Mouse (Mus musculus) brain, embryonic 18.5 days (tissue): Measurements from ENCODE around the gene Gm11034.

Source experiments
- DNase-seq: peaks from one replicate; pipeline ENCODE4 v3.0.0-alpha.2; 2012; ENCODE audit warnings: low read depth, low spot score

Gene Gm11034

GRCm38 (mm10) chr8:72213536-72213935 is at the start of gene Gm11034:
Gene Gm11034, minus strand, starts transcription at chr8:72213636.
- no peak for DNase-seq

- DNase-seq = no peak
These were observed 49.3 kb upstream of the Gm11034 start for GRCm38 (mm10) chr8:72262756-72263155.

GRCm38 (mm10) chr8:72261872-72262271 is 48.4 kb upstream of the Gm11034 start:
- no peak for DNase-seq

DNA sequence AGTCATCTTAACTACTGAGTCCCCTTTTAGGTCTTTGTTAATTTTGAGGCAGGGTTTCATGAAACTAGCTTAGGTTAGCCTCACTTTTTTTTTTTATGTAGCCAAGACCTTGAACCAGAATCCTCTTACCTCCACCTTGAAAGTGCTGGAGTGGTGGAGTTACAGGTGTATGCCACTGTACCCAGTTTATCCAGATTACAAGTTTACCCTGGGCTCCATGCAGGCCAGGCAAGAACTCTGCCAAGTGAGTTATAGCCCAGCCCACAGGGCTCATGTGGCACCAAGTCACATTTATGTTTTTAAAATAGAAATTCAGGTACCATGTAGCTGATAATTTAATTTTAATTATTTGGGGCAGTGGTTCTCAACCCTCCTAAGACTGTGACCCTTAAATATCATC is 48.0 kb upstream of the Gm11034 start:
- DNase-seq = no peak

GRCm38 (mm10) chr8:72261019-72261418 is 47.6 kb upstream of the Gm11034 start:
- peak; percentile 28 for DNase-seq

- DNase-seq = no peak
These were observed 47.1 kb upstream of the Gm11034 start for GRCm38 (mm10) chr8:72260585-72260984.

DNA sequence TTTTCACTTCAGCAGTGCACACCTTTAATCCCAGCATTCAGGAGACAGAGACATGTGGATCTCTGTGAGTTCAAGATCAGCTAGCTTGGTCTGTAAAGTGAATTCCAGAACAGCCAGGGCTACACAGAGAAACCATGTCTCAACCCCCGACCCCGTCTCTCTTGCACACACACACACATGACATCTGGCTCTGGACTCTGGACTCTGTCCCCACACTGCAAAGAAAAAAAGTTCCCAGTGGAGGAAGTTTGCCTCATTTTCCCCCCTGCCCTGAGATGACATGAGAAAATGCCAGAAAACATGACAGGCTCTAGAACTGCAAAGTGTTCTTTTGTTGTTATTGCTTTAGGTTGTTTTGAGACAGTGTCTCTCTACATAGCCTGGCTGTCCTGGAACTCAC is 46.4 kb upstream of the Gm11034 start:
- DNase-seq = no peak

DNA sequence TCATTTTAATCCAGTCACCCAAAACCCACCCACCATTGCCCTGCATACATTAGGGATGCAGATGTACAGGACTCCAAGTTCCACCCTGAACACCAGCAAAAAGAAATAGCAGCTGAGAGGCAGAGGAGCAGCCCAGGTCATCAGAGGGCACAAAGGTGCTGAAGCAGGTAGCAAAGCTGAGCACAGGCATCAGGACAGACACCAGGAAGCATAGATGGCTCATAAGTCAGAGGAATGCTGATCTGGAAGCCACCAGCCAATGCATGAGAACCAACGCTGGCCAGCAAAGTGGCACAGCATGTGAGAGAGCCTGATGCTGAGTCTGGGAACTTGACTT is 44.4 kb upstream of the Gm11034 start:
- DNase-seq = no peak

DNA sequence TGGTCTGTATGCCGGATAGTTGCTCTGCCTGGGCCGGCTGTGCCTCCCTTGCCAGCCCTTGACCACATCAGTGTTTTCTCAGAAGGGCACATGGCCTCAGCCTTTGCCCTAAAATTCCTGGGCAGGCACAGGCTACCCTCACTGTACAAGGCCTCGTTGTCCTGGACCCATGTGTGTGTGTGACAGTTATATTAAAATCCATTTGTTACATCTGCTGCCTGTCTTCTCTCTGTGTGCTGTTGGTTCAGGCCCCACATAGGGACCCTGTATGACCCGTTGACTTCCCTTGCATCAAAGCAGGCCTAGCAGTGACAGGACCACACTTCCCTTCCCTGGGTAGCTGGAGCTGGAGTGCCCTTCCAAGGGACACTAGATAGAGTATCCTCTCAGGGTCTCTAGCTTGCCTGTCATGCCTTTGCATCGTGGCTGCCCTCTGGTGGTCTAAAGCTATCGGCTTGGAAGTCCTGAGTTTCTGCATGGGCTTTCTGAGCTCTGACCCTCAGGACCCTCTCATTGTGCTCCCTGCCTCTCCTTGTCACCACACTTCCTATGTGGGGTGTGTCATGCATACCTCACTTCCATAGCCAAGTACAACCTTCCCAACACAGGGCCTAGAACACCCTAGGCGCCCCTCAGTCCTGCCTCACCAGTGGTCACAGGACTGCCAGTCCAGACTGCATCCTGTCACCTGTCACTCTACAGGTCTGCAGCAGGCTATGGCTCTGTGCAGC is 43.9 kb upstream of the Gm11034 start:
- no peak for DNase-seq

DNA sequence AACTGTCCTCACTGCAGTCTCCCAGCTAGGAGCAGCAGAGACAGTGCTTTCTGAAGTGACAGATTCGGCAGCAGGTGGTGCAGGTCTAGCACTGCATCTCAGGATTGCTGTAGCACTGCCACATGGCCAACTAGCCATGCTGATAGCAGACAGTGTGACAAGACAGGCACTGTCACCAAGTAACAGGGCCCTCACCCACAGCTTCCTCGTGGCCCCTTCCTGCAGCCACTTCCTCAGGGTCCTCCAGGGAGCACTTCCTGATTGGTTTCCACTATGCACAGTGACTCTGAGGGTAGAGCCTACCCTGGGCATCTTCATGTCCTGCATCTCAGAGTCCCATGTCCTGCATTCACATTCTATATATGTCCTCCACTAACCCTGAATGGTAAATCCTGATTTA is 31.2 kb upstream of the Gm11034 start:
- no peak for DNase-seq

DNA sequence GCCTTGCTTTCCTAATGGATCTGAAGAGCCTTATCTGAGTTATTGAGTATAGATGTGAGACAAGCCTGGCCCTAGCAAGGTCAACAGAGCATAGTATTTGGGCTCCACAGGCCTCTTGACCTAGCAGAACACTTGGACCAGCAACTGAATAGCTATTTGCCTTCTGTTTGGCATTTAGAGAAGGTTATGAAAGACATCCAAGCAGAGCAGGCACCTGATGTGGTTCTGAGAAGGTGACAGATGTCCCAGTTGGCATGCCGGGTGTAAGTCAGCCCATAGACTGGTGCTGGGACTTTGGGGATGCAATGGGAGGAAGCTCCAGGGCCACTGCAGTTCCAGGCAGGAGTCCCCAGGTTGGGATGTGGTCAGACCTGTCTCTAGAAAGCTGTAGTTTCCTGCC is 28.8 kb upstream of the Gm11034 start:
- no peak for DNase-seq

DNA sequence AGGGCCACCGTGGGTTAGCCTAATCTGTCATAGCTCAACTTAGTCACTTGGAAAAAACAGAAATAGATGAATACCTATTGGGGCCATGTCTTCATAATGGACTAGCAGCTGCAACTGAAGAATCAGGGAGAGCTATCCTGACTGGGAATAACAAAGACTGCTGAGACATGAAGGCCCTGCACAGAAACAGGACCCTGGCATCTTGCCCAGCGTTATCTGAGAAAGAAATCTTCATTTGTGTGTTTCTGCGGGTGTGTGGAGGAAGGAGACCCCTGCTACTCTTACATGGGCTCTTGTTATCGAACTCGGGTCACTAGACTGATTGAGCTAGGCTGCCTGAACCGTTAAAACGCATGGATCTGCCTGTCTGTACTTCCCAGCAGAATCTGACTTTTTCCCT is 27.5 kb upstream of the Gm11034 start:
- DNase-seq = no peak

DNA sequence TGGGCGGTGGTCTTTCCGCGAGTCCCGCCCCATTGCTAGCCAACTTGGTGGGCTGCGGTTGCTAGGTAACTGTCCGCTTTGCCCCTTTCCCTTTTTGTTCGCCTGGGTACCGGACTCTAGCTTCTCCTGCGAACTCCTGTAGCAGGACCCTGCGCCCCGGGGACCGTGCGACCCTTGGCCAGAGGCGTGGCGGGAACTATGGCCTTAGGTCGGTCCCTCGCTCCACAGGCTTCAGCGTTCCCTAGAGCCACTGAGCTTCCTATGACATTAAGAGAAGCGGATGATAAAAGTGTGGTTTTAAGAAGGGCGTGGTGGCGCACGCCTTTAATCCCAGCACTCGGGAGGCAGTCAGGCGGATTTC is 26.9 kb upstream of the Gm11034 start:
- no peak for DNase-seq

- peak; percentile 97 for DNase-seq
These were observed 26.3 kb upstream of the Gm11034 start, which contains the start of gene Ap1m1 for GRCm38 (mm10) chr8:72239499-72240402. Gene Ap1m1, plus strand, starts transcription at chr8:72240018.

- no peak for DNase-seq
These were observed 9.2 kb upstream of the Gm11034 start for GRCm38 (mm10) chr8:72222656-72223055.

GRCm38 (mm10) chr8:72220758-72221157 is 7.3 kb upstream of the Gm11034 start:
- DNase-seq = no peak

GRCm38 (mm10) chr8:72219541-72220363 is 6.3 kb upstream of the Gm11034 start, which contains the start of gene Fam32a:
Gene Fam32a, plus strand, starts transcription at chr8:72219730.
- DNase-seq = peak; percentile 91

- DNase-seq = no peak
These were observed 5.5 kb upstream of the Gm11034 start for GRCm38 (mm10) chr8:72218781-72219540.

- DNase-seq = no peak
These were observed 2.4 kb upstream of the Gm11034 start for GRCm38 (mm10) chr8:72215871-72216270.

GRCm38 (mm10) chr8:72215060-72215459 is 1.6 kb upstream of the Gm11034 start:
- DNase-seq = no peak

DNA sequence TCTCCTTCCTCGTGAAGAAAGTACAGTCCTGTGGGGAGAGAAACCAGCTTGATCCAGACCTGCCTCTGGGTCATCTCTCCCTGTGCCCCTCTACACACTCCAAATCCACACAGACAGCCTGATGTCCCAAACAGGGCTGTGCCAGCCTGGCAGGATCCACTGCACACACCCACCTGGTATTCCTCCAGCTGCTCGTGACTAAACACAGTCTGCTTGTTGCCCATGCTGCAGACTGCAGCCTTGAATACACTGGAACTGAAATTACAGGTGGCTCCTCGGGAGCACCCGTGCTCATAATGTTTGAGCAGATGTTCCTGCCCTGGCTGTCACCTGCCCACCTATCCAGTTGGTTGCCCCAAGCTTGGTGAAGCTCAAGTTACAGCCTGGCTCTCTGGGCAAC is 685 bp downstream of the Gm11034 start, which contains the start of gene Cib3:
Gene Cib3 (minus strand): TSS at position 87 of the 400 bp plus-strand sequence.
- DNase-seq = no peak
